Mouse (Mus musculus) embryonic facial prominence, embryonic 10.5 days (tissue): ENCODE data around the gene Gm17078. TPM values are rescaled to one million over a fixed set of nuclear protein-coding genes. Genes with fewer than 3 reads are reported as not detected.
"Not testable (repeated sequence)": the region's sequence is repeated elsewhere in the genome, so short reads cannot be mapped to it uniquely, and the experiment has no call there.

ENCODE experiments used
- DNase-seq: peaks from one replicate; pipeline ENCODE4 v3.0.0-alpha.2; 2017; ENCODE audit warnings: low spot score
- H3K27ac ChIP-seq: fragments of 300-500 bp; sonication (generic); replicated peaks from 2 replicates; pipeline ENCODE4 v1.5.1; 2016; ENCODE audit warnings: mild to moderate bottlenecking
- H3K27me3 ChIP-seq: fragments of 300-500 bp; sonication (generic); replicated peaks from 2 replicates; pipeline ENCODE4 v1.6.1; 2016; ENCODE audit warnings: low read depth, mild to moderate bottlenecking; ENCODE audit not compliant: poor library complexity, severe bottlenecking
- H3K36me3 ChIP-seq: fragments of 300-500 bp; sonication (generic); replicated peaks from 2 replicates; pipeline ENCODE4 v1.6.1; 2016; ENCODE audit warnings: mild to moderate bottlenecking, moderate library complexity
- H3K4me1 ChIP-seq: fragments of 300-500 bp; sonication (generic); 2 replicates; pipeline ENCODE4 v1.6.1; 2016
- H3K4me3 ChIP-seq: fragments of 300-500 bp; sonication (generic); 2 replicates; pipeline ENCODE4 v1.5.1; 2016; ENCODE audit warnings: mild to moderate bottlenecking, moderate library complexity
- H3K9me3 ChIP-seq: fragments of 300-500 bp; sonication (generic); 2 replicates; pipeline ENCODE4 v1.6.1; 2016; ENCODE audit warnings: mild to moderate bottlenecking
- WGBS: fragments of 180-500 bp; shearing (Covaris S2); methylation state at CpG from one replicate; pipeline ENCODE4 v1.1.7; 2016; 5-methylcytosine and 5-hydroxymethylcytosine counted together
- polyA plus RNA-seq: library from polyadenylated mRNA; unstranded; fragments of >200 nt; fragmentation: Nextera tagmentation; extraction: Ambion mirVana; gene quantifications from 2 replicates; pipeline ENCODE4 v1.2.1, GENCODE M21; 2016

Gm17078 gene
- polyA plus RNA-seq: not detected in 2 replicates

- WGBS: 86% methylated on average over 1 of the region's 1 CpGs
These were observed at the start of gene Gm17078 for GRCm38 (mm10) chr14:51611210-51611609. Gene Gm17078, minus strand, starts transcription at chr14:51611310.

GRCm38 (mm10) chr14:51635566-51635965, 24.5 kb upstream of the Gm17078 start, which contains the start of gene Gm4181:
Gene Gm4181, minus strand, starts transcription at chr14:51635666.
- WGBS: 88% methylated on average over 1 of the region's 1 CpGs

More at GRCm38 (mm10) chr14:51611210-51611609, at the start of gene Gm17078:
- H3K9me3 ChIP-seq: no peaks in the 10 kb centered on the region
- H3K4me3 ChIP-seq: no peak within 1 kb of the TSS
- H3K27ac ChIP-seq: no peak within 1 kb of the TSS
- no peaks in the 10 kb centered on the region for H3K36me3 ChIP-seq
- H3K4me1 ChIP-seq: no peaks in the 10 kb centered on the region
- DNase-seq: no peak
- no peaks in the 10 kb centered on the region for H3K27me3 ChIP-seq

GRCm38 (mm10) chr14:51632426-51632825, 21.3 kb upstream of the Gm17078 start:
- WGBS: 91% methylated on average over 1 of the region's 1 CpGs
- H3K36me3 ChIP-seq: not testable (repeated sequence)

More at GRCm38 (mm10) chr14:51635566-51635965, 24.5 kb upstream of the Gm17078 start, which contains the start of gene Gm4181:
- H3K4me1 ChIP-seq, H3K4me3 ChIP-seq, H3K9me3 ChIP-seq, DNase-seq, H3K27ac ChIP-seq, H3K27me3 ChIP-seq, H3K36me3 ChIP-seq: not testable (repeated sequence)

GRCm38 (mm10) chr14:51592039-51592438, 19.1 kb downstream of the Gm17078 start, which contains the start of gene Gm17174:
Gene Gm17174, minus strand, starts transcription at chr14:51592139.
- not testable (repeated sequence) for DNase-seq, H3K27ac ChIP-seq, H3K27me3 ChIP-seq, H3K4me3 ChIP-seq, H3K36me3 ChIP-seq, H3K9me3 ChIP-seq, H3K4me1 ChIP-seq
- WGBS: 90% methylated on average over 4 of the region's 4 CpGs

More at GRCm38 (mm10) chr14:51632426-51632825, 21.3 kb upstream of the Gm17078 start:
- H3K4me1 ChIP-seq, H3K9me3 ChIP-seq, DNase-seq, H3K27me3 ChIP-seq, H3K4me3 ChIP-seq, H3K27ac ChIP-seq: not testable (repeated sequence)

DNA sequence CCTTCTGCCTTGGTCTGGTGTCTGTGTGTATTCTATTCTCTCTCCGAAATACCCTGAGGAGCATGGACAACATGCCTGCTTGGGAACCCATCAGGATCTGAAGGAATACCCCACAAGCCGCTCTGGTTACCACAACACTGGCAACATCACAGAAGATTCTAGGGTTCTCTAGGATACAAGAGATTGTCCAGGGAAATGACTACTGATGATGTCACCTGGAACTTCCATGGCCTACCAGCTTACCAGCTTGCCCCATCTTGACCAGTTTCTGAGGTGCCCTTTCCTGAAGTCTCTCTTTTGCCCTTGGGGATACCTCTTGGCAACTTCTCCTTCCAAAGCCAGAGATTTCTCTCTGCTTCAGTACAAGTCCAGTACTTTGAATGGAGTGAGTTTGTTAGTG, 37.1 kb downstream of the Gm17078 start, which contains the start of gene Gm17175:
TSS of gene Gm17175 (minus strand) at position 101 of the 400 bp plus-strand sequence.
- H3K4me3 ChIP-seq, H3K27me3 ChIP-seq, H3K4me1 ChIP-seq, H3K9me3 ChIP-seq, H3K27ac ChIP-seq, H3K36me3 ChIP-seq, DNase-seq: not testable (repeated sequence)
- WGBS: 87% methylated on average over 2 of the region's 2 CpGs

Other genes starting within 250 kb of the Gm17078 start
- not detected in 2 replicates for gene Gm7247, start 249.6 kb downstream of the Gm17078 start, polyA plus RNA-seq
- gene Vmn2r88, start 200.5 kb downstream of the Gm17078 start, polyA plus RNA-seq: not detected in 2 replicates
- gene Vmn2r89, start 159.5 kb downstream of the Gm17078 start, polyA plus RNA-seq: not detected in 2 replicates
- not detected in 2 replicates for gene Gm5622, start 58.5 kb downstream of the Gm17078 start, polyA plus RNA-seq
- not detected in 2 replicates for gene Gm17175, start 37.2 kb downstream of the Gm17078 start, polyA plus RNA-seq
- gene Gm17174, start 19.2 kb downstream of the Gm17078 start, polyA plus RNA-seq: not detected in 2 replicates
- not detected in 2 replicates for gene Gm4181, start 24.4 kb upstream of the Gm17078 start, polyA plus RNA-seq
- not detected in 2 replicates for gene Gm17079, start 84.2 kb upstream of the Gm17078 start, polyA plus RNA-seq
- gene Gm5800, start 105.9 kb upstream of the Gm17078 start, polyA plus RNA-seq: not detected in 2 replicates
- not detected in 2 replicates for gene Ang4, start 162.3 kb upstream of the Gm17078 start, polyA plus RNA-seq
- not detected in 2 replicates for gene AY358078, start 188.7 kb upstream of the Gm17078 start, polyA plus RNA-seq
- gene Ear6, start 242.4 kb upstream of the Gm17078 start, polyA plus RNA-seq: not detected in 2 replicates